Mouse (Mus musculus) liver, adult (tissue): ENCODE results near the gene Rgs12.
A peak's percentile ranks its signal among the peaks of the same experiment; 100 is the strongest.

Source experiments
- GATA4 ChIP-seq: IDR thresholded peaks from 2 replicates; pipeline ENCODE4 v1.6.1; 2014; ENCODE audit warnings: mild to moderate bottlenecking, low read length; ENCODE audit not compliant: insufficient replicate concordance

The Rgs12 gene

DNA sequence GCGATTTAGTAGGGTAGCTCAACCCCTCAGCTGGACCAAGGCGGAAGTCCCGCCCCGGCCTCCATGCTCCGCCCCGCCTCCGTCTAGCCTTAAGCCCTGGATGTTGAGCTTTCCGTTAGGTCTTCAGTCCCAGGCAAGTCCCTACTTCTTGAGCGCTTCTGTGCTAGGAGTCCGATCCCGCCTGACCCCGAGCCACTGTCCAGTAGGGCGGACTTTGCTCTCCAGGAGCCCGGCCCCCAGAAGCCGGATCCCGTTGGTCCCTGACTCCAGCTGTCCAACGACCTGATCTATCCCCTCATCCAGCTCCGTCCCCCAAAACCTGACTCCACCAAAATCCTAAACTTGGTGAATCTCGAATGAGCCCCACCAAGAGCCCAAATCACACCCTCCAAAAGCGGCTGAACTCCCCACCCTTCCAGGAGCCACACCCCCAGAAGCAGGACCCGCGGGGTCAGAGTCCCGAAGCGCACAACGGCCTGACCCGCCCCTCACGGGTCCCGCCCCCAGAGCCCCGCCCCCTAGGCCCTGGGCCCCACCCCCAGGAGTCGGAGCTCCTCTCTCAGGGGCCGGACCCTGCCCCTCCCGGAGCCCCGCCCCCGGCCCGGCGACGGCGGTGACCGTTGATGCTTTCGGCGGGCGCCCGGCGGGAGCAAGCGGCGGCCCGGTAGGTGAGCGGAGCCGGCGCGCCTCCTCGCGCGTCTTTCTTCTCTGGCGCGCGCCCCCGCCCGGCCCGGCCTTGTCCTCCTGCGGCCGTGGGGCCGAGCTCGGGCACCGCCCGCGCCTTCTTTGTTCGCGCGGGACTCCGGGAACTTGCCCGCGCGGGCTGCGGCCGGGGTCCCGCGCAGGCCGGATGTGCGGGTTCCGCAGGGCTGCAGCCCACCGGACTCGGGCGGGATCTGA is at the start of gene Rgs12:
TSS of gene Rgs12 (plus strand) at position 585 of the 900 bp plus-strand sequence.
- no peak for TF ChIP-seq GATA4

DNA sequence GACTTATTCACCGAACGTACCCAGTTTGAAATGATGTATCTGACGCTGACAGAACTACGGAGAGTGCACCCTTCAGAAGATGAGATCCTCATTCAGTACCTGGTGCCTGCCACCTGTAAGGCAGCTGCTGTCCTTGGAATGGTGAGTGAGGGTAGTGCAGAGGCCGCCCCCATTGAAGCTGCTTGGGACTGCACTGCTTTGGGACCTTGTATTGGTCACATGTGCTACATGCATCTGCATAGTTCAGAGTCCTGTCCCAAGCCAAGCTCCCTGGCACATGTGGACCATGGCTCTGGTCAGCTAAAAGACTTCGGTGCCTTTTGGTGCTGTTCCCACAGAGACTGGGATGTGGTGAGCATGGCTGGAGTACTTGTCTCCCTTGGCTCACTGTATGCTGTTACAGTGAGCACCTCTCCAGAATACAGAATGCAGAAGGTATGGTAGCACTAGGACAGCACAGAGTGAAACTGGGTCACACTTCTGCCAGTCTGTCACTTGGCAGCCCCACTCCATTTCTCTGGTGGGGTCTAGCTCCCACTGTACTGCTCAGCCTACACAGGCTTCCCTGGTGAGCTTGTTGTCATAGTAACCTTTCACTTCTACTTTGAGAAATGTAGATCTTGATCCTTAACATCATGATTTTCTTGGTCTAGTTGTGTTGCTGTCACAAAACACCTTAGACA is 49.3 kb upstream of the Rgs12 start:
- no peak for TF ChIP-seq GATA4

DNA sequence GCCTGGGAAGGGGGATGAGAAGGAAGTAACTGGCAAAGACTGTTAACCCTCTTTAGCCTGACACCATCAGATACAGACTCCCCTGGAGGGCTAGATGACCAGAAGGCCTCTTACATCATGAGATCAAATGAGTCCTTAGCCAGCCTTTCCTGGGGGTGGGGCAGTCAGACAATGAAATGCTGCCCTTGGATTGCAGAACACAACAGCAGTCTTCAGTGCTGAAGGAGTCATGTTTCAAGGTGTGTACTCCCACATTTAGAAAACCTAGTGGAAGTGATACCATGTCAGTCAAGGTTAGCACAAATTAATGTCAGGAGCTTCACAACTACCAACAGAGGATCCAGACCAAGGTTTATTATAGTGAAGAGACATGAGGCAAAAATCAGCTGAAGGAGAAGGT is 46.9 kb upstream of the Rgs12 start:
- TF ChIP-seq GATA4: no peak

DNA sequence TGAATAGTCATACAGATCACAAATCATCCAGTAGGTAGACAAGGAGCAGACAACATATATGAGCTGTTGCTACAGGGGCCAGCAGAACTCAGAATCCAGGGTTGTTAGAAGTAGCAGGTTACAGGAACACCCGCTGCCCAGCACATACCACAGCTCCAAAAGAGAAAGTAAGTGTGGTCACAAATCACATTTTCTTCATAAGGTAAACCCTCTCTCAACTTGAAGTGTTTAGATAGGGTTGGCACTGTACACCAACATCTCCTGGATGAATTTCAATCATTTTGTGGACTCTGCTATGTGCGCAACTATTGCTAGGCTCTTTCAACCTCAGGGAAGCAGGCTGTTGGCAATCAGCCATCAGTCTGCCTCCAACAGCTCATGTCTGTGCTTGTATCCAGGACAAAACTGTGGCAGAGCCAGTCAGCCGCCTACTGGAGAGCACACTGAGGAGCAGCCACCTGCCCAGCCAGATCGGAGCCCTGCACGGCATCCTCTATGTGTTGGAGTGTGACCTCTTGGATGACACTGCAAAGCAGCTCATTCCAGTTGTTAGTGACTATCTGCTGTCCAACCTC is 46.3 kb upstream of the Rgs12 start:
- TF ChIP-seq GATA4: no peak

DNA sequence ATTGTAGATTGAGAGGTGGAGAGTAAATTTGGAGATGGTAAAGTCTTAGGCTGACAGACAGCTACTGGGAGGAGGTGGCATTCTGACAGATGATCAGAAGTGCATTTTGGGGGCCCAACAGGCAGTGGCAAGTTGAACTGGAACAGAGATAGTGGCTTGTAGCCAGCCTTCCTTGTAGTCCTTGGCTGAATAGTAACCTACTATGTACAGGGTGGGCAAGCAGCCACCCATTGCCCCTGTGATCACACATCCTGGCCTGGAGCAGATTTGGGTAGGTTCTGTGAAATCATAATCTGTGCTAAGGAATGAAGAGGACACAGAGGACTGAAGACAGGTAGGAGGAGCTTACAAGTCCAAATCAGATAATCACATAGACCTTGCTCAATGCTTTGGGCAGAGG is 44.8 kb upstream of the Rgs12 start:
- no peak for TF ChIP-seq GATA4

DNA sequence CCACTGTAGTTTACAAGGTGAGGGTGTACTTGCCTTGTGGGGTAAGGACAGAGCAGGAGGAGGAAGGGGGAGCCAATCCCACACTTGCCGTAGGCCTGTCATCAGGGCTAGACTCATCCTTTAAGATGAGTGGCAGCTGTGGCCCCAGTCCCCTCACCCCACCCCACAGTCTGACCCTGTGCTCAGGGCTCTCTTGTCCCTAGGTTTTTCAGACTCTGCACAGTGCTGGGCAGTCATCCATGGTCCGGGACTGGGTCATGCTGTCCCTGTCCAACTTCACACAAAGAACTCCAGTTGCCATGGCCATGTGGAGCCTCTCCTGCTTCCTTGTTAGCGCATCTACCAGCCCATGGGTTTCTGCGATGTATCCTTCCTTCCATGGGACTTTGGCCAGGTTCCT is 42.0 kb upstream of the Rgs12 start:
- no peak for TF ChIP-seq GATA4

DNA sequence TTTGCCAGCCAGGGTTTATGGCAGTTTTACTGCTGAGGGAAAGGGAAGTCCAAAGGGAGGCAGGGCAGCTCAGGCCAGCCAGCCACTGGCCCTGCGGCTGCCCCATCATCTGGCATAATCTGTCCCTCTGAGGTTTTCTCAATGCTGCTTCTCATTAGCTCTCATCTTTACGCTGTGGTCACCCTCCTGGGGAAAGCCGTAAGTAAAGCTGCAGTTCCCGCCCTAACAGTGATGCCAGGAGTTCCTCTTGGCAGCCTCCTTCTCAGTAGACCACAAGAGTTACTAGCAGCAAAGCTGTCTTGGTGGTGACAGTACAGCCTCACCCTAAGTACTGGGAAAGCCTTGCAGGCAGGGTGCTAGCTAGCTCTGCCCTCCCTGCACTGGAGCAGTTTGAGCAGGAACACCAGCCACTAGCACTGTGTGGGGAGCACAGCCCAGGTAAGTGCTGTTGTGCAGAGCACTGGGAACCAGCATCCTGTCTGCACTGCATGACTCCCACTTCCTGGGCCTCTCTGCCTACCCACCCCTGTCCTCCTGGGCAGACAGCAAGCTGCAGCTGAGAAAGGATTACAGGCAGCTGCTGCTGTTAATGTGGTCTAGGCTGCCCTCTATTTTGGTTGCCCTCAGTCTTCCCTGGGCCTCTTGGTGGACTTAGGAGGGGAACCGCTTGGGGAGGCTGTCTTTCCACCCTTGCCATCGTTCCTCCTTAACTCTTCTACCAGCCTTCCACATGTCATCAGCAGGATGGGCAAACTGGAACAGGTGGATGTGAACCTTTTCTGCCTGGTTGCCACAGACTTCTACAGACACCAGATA is 41.1 kb upstream of the Rgs12 start, which contains the start of gene Msantd1:
TSS of gene Msantd1 (plus strand) at position 103 of the 816 bp plus-strand sequence.
- no peak for TF ChIP-seq GATA4

DNA sequence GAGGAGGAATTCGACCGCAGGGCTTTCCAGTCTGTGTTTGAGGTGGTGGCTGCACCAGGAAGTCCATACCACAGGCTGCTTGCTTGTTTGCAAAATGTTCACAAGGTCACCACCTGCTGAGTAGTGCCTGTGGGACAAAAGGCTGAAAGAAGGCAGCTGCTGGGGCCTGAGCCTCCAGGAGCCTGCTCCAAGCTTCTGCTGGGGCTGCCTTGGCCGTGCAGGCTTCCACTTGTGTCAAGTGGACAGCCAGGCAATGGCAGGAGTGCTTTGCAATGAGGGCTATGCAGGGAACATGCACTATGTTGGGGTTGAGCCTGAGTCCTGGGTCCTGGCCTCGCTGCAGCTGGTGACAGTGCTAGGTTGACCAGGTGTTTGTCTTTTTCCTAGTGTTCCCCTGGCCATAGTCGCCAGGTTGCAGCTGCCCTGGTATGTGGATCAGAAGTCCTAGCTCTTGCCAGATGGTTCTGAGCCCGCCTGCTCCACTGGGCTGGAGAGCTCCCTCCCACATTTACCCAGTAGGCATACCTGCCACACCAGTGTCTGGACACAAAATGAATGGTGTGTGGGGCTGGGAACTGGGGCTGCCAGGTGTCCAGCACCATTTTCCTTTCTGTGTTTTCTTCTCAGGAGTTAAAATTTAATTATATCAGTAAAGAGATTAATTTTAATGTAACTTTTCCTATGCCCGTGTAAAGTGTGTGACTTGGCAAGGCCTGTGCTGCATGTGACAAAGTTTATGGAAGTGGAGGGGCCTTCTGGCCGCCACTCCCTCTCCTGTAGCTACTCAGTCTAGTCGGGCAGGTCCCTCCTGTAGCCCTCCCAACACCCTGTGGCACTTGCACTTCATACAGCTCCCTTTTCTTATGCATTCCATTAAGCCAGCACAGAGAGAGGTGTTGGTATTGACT is 40.3 kb upstream of the Rgs12 start:
- no peak for TF ChIP-seq GATA4

DNA sequence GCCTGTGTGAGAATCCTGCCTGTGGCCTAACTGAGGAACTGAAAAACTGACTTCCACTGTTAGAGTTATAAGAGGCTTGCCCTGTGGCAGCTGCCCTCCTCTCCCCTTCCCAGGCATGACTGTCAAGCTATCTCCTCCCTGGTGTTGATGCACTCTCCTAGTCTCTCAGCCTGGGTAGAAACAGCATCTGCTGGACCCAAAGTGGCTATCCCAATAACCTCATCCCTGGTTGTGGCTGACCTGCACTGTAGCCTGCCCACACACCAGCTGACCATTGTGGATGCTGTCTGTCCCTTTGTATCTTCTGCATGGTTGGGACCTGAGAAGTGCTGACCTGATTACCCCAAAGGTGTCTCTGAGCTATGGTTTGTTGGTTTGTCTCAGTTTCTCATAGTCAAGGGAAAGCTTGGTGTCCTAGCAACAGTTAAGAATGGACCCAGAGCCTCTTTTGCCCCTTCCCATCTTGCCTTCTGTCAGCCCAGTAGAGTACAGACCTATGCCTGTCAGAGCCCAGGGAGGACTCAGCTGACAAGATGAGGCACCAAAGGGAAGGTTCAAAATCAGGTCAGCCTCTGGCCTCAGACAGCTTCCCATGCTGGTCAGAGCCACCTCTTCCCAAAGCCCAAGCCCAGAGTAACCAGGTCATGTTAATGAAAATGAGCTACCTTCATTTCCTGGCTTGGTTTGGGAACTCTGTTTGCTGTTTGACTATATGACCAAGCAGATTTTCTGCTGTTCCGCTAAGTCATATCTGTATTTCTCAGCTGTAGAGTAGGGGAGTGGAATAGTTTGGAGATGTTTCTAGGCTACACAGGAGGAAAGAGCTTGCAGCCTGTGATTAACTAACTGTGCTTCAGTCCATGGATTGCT is 39.4 kb upstream of the Rgs12 start:
- no peak for TF ChIP-seq GATA4

DNA sequence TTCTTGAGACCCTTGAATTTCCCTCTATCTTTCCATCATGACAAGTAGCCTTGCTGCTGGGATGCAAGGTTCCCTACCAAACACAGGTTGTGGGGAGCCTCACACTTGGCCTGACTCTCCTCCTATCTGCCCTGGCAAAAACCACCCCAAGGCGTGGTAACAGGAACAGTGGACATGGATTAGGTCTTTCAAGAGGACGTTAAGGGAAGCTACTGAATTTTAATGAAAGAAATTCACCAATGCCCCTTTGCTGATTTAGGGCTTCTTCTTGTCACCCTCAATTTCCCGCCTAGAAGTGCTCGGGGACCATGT is 38.8 kb upstream of the Rgs12 start:
- TF ChIP-seq GATA4: no peak

DNA sequence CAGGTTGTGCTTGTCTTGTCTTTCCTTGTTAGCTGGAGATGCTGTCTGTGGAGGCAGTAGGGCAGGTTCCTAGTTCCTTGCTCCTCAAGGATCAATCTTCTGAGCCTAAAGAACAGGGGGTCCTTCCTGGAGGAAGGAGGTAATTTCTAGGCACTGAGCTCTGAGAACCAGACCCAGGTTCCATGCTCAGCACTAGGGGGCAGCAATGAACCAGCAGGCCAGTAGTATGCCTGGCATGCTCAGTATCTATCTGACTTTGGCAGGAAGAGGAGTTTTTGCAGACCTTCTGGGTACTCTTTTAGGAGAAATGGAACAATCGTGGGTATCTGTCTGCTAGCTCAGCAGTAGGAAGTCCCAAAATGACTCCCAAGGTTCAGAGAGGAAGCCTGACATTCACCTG is 33.4 kb upstream of the Rgs12 start:
- peak; percentile 32; the same call in 1 of the 2 replicates for TF ChIP-seq GATA4

DNA sequence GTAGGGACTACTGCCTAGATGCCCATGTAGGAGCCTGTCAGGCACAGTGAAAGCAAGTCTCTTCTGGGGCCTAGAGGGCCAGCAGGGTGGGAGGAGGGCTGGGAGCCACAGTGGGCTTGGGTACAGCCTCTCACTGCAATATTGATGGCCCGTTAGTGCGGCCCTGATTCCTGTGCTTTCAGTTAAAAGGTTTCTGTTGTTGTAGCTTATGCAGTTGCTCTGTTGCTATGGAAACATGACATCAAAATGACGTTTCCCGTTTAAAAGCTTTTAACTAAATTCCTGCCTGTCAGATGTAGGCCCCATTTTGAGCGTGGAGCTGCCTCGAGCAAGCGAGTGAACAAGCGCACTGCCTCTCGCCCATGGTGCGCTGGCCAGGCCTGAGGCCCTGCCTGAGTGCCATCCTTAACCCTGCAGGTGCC is 32.0 kb upstream of the Rgs12 start:
- no peak for TF ChIP-seq GATA4

DNA sequence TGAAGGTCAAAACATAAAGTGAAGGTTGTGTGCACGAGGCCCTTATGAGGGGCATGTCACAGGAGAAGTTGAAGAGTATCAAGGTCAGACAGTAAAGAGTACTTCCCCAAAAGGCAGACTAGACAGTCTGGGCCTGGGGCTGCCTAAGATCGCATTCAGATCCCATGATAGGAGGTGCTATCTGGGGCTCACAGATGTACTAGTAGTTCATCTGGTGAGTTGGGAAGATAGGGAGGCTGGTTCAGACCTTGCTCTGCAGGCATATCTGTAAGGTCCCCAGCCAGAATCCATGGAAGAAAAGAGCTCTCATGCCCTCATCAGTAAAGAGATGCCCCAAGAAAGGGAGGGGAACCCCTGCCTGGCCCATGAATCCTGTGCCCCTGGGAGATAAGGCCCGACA is 30.5 kb upstream of the Rgs12 start:
- no peak for TF ChIP-seq GATA4
